Mouse (Mus musculus) gastrocnemius, postnatal 10 days (tissue): ENCODE data around the gene Nhsl1. TPM values are rescaled to one million over a fixed set of nuclear protein-coding genes. Genes with fewer than 3 reads are reported as not detected.

Experiments
- DNase-seq: peaks from one replicate; pipeline ENCODE4 v3.0.0; 2021; ENCODE audit warnings: mixed read lengths
- total RNA-seq, 2 experiments: library from RNA; stranded (reverse); gene quantifications; 2 replicates each; pipeline ENCODE4 v1.2.3; 2021

The Nhsl1 gene
- total RNA-seq, 2 experiments from 2014 or later = 8.8 to 12.9 TPM

- no peak for DNase-seq
Observed at GRCm38 (mm10) chr10:18488239-18488803, 169.5 kb downstream of the Nhsl1 start.

- no peak for DNase-seq
Observed at GRCm38 (mm10) chr10:18489936-18490335, 171.2 kb downstream of the Nhsl1 start.

- DNase-seq = no peak
Observed at GRCm38 (mm10) chr10:18491952-18492351, 173.2 kb downstream of the Nhsl1 start.

GRCm38 (mm10) chr10:18493010-18493894 lies 174.5 kb downstream of the Nhsl1 start:
- DNase-seq = no peak

GRCm38 (mm10) chr10:18494249-18494648 lies 175.5 kb downstream of the Nhsl1 start:
- DNase-seq = no peak

- no peak for DNase-seq
Observed at GRCm38 (mm10) chr10:18497066-18497465, 178.3 kb downstream of the Nhsl1 start.

- DNase-seq = no peak
Observed at GRCm38 (mm10) chr10:18501997-18502396, 183.2 kb downstream of the Nhsl1 start.

- DNase-seq = no peak
Observed at GRCm38 (mm10) chr10:18505690-18506089, 186.9 kb downstream of the Nhsl1 start.

GRCm38 (mm10) chr10:18506501-18506946 lies 187.7 kb downstream of the Nhsl1 start:
- no peak for DNase-seq

GRCm38 (mm10) chr10:18507869-18508473 lies 189.2 kb downstream of the Nhsl1 start:
- no peak for DNase-seq

- DNase-seq = no peak
Observed at GRCm38 (mm10) chr10:18508586-18508985, 189.8 kb downstream of the Nhsl1 start.

- DNase-seq = no peak
Observed at GRCm38 (mm10) chr10:18510663-18511062, 191.9 kb downstream of the Nhsl1 start.

GRCm38 (mm10) chr10:18511496-18511895 lies 192.7 kb downstream of the Nhsl1 start:
- DNase-seq = no peak

GRCm38 (mm10) chr10:18522556-18522955 lies 203.8 kb downstream of the Nhsl1 start:
- no peak for DNase-seq

- DNase-seq = no peak
Observed at GRCm38 (mm10) chr10:18525311-18525710, 206.5 kb downstream of the Nhsl1 start.

- no peak for DNase-seq
Observed at GRCm38 (mm10) chr10:18525726-18526125, 206.9 kb downstream of the Nhsl1 start.

- peak; percentile 44 for DNase-seq
Observed at GRCm38 (mm10) chr10:18526184-18526850, 207.5 kb downstream of the Nhsl1 start.

GRCm38 (mm10) chr10:18526851-18527675 lies 208.3 kb downstream of the Nhsl1 start:
- no peak for DNase-seq

GRCm38 (mm10) chr10:18527766-18528165 lies 209.0 kb downstream of the Nhsl1 start:
- DNase-seq = no peak

- no peak for DNase-seq
Observed at GRCm38 (mm10) chr10:18528475-18528874, 209.7 kb downstream of the Nhsl1 start.

- no peak for DNase-seq
Observed at GRCm38 (mm10) chr10:18529177-18529576, 210.4 kb downstream of the Nhsl1 start.

GRCm38 (mm10) chr10:18530161-18530560 lies 211.4 kb downstream of the Nhsl1 start:
- no peak for DNase-seq
